Mouse (Mus musculus) right cerebral cortex, adult 2 months (tissue): Measurements from ENCODE around the gene Rasgef1b.

Experiments used
- DNase-seq, 2 experiments: peaks; one replicate each; pipeline ENCODE4 v3.0.0; 2021 to 2022; ENCODE audit warnings: low spot score in 2 of 2

Rasgef1b gene

DNA sequence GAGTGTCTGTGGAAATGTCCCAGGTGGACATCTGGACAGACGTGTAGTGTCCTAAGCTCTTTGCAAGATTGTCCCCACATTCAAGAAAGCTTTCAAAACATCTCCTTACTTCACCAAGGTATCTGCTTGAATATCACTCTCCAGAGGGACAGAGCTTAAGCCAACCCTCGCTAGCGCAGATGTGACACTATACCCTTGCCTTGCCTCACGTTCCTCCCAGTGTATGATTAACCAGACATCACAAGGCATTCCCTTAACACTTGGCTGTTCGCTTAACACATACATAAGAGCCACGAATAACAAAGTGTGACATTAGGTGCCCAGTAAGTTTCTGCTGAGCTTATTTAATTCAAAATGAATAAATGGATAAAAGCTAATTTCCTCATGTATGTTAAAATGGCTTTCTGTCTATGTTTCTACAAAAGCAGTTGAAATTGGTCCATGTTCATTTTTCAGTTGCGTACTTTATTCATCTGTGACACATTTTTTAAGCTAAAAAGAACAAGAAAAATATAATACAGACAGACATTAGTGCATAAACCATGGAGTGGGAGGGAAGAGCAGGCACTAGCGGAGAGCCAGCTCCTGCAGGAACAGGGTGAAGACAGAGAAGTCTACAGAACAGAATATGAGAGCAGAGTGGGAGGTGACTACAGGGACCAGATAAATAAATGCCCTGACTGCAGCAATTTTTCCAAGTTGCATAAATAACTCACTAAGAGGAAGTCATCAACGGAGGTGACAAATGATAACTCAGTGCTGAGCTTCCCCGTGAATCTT is 126.4 kb downstream of the Rasgef1b start:
- no peak for DNase-seq

DNA sequence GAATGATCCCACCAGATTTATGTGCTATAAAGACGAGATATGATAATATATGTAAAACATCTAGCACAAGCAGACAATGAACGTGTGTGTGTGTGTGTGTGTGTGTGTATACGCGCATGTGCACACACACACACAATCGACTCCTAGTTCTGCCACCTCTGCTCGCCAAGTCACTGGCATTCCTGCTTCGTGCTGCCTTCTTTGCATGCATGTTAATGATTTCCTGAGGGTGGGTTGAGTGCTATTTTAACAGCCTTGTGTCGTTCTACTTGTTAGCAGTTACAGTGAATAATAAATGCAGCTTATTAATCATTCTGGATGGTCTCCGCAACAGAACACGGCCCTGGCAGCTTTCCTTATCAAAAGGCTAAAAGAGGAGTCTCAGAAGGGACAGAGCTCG is 129.5 kb downstream of the Rasgef1b start:
- no peak for DNase-seq

DNA sequence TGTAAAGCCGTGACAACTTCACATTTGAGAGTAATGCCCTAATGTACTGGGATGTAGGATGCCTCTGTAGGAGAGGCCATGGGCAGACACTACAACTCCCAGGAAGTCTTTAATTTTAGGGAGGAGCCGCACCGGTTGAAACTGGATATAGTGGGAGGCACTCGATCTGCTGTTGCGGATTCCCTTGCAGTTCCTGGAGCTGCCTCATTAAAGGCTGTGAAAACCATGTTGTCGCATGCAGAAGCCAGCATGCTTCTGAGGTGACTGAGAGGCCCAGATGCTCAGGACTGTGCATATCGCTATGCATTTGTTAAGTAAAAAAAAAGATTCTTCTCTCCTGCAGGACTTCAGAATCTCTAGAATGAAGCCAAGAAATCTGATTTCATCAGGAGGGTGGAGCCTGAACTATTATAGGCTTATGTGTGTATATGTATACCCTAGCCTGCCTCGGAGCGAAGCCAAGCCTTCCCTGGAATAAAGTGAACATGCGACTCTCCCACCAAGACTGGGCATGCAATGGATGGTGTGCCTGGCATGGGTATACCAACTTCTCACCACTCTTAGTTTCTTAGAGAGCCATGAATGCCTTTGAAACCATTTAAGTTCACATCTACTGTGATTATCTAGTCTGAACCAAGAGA is 130.3 kb downstream of the Rasgef1b start:
- no peak for DNase-seq

DNA sequence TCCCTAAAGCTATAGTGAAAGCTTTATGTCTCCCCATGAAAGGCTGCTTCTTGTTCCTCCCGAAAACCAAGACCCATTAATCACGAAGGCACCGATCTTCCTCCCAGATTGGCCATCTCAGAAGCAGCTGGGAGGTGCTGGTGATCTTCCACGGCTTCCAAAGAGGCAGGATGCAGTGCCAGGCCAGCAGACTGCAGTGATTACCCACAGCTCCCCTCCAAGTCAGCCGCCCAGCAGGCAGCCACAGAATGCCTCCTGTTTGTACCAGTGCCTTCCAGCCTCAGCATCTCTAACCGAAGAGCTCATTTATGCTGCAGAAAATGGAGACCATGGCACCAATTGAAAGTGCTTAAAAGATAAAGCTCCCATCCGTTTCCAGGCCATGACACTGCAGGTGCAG is 131.2 kb downstream of the Rasgef1b start:
- no peak for DNase-seq

DNA sequence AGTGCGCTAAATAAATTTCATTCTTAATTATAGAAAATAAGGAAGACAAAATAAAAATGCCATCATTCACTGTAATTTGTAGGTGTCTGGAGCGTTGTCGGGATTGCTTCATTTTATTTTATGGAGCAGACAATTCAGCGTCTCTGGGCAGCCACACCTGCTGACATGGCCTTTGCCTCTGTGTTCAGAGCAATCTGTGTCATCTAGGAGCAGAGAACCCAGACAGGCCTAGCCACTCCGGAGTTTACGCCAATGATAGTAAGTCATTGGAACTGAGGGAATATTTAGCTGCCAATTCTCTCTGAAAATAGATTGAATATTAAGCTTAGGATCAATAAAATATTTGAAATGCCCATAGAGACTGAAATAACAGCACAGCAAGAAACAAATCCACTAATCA is 137.5 kb downstream of the Rasgef1b start:
- no peak for DNase-seq

DNA sequence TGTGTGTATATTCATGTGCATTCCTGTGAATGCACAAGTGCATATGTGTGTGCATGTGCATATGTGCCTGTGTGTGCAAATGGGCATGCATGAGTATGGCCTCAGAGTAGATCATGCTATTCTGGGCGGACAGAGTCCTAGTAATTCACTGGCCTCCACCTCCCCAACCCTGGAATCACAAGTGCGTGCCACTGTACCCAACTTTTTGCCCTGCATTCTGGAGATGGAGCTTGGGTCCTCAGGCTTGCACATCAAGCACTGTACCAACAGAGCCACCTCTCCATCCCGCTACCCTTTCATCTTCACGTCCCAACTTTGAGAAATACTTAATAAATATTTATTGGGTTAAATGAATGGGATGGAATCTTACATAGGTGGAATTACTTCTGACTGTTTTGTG is 138.3 kb downstream of the Rasgef1b start:
- DNase-seq: no peak

DNA sequence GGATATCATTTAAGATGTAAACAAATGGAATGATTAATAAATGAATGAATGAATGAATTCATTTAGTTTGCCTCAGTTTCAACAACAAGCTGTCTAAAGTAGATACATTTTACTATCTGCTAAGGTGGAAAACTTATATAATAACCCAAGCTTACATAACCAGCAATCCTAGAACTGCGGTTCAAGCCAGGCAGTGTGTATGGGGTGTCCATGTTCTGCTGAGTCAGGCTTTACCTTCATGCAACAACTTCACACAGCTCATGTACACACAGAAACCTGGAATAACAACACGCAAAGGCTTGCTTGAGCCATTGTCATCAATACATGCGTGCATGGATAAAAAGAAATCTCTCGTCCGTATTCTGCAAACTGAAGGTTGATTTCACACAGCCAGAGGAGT is 140.9 kb downstream of the Rasgef1b start:
- DNase-seq: no peak

DNA sequence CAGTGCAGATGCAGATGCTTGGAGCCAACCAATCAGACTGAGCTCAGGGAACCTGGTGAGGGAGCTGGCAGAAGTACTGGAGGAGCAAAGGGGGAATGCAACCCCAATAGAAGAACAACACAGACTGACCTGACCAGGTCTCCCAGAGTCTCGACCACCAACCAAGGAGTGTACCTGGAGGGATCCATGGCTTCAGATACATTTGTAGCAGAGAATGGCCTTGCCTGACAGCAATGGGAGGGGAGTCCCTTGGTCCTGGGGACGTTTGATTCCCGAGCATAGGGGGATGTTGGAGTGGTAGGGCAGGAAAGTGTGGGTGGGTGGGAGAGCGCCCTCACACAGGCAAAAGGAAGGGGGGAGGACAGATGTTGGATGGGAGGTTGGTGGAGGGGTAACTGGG is 141.3 kb downstream of the Rasgef1b start:
- no peak for DNase-seq

DNA sequence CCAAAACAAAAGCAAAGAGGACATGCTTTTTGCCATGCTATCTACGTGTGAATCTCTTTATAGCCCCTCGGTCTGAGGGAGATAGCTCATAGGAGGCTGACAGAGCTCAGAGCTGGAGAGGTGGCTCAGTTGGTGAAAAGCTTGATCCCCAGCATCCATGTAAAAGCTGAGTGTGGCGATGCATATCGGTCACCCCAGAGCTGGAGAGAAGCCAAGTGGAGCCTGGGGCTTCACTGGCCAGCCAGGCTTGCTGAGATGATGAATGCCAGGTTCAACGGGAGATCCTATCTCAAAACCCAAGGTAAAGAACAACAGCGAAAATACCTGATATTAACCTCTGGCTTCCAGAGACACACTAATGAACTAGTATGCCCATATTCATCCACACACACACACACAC is 142.6 kb downstream of the Rasgef1b start:
- DNase-seq: no peak

DNA sequence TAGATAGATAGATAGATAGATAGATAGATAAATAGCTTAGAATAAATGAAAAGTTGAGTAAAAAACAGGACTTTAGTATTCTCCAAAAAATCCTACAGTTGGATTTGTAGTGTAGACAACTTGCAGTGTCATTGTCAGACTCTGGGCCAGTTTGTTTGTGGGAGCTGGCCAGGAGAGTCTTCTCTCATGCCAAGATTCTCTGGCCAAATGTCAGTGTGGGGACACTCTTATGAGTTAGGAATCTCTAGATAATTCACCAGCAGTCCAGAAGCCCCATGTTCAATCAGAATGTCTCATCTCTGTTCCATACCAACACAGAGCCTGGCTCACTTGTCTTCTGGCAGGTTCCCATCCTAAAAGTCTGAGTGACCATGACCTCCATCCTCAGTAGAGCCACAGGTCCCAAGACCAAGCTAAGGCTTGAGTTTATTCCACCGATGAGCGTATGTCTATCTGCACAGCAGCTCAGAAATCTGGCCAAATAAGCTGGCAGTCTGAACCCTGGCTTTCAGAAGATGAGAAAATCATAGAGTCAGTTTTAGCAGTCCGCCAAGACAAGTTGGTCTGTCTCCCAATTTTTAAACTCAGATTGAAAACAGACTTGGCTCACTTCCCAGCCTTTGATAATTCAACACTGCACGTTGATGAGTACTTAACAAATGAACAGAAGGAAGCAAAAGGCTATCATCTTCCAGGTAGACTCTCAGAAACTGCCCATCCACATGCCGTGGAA is 143.5 kb downstream of the Rasgef1b start:
- no peak for DNase-seq

DNA sequence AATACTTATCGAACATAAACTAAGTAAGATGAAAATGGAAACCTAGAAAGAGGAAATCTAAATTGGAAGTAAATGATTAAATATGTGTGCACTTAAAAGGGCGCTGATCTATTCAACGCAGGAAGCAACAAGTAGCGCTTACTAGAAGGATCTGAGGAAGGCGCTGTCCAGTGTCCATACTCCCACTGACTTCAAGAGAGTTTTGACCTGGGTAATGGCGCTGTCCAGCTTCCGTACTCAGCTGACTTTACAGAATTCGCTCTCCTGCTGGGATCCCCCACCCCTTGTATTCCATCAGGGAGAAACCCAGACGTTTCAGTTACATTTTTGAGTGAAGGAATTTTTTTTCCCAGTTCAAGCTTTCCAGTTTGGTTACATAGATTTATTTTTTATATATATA is 144.6 kb downstream of the Rasgef1b start:
- no peak for DNase-seq

DNA sequence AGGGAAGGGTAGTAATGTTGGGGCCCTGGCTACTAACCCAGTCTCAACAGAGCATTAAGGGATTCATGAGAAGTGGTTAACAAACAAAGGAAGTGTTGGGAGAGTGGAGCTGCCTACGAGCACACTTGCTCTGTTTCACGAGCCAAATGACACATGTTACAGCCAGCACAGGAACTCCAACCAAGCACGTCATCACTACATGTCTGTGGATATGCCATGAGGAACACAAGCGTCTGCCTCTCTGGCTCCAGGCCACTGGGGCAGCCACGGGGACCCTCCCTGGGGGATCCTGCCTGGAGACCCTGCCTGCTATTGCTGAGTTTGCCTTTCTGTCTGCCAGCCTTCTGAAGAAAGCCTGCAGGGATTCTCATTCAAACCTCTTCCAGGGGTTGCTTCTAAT is 146.8 kb downstream of the Rasgef1b start:
- no peak for DNase-seq

DNA sequence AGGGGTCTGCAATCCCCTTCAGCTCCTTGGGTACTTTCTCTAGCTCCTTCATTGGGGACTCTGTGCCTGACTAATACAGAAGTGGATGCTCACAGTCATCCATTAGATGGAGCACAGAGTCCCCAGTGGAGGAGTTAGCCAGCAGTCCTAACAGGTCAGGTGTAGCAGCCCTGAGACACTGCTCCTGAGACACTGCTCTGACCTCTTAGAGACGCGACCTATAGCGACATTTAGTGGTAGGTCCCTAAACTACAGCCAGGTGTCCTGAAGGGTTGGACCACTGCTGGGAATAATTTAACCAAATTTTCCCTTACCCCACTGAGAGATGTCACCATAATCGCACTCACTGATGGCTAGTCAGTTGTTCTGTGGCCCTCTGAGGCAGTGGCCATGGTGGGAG is 150.2 kb downstream of the Rasgef1b start:
- peak; percentile 25 to 34 for DNase-seq

DNA sequence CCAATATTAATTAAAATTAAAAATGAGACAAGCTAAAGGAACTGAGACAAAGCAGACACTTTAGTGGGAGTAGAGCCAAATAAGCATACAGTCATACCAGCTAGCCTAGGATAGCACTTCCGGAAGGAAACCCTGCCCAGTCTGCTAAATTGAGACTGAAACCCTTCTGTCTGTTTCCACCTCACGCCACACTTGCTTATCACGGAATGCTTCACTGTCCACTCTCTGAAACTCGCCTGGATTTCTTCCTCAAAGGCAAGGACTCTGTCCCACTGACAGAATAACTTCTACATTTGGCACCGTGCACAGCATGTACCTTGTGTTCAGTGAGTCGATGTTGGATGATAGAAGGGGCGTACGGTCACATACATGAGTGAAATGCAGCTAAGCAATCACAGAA is 153.0 kb downstream of the Rasgef1b start:
- DNase-seq: no peak

DNA sequence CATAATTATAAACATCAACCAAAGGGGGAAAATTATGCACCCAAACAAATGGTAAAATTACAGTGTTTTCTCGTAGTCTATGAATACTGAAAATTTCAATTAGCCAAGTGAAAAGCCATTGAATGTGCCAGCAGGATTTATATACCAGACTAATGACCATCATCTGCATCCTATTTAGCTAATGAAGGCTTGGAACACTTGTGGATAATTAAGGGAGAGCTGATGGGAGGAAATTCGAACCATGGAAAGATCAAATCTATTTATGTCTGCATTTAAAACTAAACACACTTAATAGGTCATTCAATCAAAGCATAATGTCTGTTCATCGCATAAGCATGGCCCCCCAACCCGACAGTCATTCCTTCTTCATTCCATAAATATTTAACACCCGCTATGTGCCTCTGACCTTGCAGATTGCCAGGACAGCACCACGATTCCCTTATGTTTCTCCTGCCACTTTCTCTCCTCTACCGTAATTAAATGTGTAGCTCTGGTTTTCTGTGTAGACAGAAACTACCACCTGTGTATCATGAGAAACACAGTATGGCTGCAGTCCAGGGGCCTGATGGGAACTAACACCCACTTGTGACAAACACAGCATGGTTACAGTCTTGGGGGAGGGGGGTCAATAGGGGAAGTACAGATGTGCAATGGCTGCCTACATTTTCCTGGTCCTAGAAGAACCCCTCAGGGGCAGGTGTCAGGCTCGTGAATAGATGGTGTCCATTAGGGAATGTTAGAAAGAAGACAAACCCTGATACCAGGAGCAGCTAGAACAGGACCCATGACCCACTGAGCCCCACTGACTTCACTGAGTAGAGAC is 164.2 kb downstream of the Rasgef1b start:
- no peak for DNase-seq

DNA sequence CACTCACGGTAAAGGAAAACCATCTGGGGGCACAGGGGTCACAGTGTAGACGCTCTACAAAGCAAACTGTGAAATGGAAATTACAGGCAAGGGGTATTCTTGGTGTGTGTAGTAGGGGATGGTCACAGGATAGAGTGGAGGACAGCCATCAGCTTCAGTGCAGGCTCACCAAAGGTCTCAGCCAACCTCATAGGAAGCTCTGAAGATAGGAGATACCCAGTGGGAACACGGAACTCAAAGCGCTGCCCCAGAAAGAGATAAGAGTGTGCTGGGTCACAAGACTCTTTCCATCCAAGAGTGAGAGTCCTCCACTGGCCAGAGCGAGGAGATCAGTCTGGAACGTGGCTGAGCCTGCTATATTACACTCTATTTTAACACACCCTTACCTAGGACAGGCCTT is 166.8 kb downstream of the Rasgef1b start:
- no peak for DNase-seq

DNA sequence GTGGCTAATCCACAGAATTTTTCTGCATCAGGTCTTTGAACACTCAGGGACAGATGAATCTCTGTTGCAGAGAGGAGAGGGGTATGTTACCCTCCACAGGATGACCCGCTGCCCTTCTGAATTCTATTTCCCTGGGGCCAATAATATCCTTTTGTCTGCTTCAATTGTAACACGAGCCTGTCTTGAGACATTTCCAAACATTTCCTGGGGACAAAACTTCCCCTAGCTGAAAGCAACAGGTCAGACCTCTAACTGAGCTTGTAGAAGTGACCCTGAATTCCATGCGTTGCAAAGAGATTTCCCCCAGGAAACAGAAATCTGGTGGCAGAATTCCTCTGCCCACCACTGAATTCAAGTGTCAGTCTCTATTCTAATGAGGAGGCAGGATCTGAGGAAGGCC is 169.1 kb downstream of the Rasgef1b start:
- DNase-seq: no peak

DNA sequence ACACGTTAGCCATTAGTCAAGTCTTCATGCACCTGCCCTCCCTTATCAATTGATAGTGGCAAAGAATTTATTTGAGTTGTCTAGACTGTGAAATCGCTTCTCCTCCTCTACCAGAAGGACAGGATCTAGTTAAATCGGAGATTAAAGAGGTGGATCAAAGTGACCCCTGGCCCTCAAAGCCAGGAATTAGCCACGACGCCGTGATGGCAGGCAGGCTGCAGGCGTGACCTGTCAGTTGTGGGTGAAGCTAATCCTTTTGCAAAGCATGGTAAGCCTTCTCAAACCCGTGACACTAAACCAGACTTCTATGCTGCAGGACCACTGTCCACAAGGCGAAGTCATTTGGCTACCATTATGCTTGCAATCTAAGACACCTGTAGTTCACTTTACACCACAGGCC is 170.6 kb downstream of the Rasgef1b start:
- DNase-seq: no peak

DNA sequence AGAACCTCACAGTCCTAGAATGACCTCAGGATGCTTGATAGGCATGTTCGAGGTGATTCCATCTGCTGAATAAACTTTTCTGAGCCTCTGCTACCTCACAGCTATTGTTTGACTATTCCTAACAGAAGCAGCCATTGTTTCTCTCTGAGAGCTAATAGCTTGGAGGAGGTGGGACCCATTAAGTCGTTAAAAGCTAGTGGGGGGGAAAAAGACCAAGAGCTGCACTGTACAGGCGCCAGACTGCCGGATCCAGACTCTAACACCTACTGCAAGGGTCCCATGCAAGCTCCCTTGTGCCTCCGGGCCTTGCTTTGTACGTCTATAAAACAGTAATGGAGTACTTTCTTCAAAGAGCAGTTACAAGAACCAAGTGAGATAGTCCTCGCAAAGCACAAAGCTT is 176.2 kb downstream of the Rasgef1b start:
- no peak for DNase-seq

DNA sequence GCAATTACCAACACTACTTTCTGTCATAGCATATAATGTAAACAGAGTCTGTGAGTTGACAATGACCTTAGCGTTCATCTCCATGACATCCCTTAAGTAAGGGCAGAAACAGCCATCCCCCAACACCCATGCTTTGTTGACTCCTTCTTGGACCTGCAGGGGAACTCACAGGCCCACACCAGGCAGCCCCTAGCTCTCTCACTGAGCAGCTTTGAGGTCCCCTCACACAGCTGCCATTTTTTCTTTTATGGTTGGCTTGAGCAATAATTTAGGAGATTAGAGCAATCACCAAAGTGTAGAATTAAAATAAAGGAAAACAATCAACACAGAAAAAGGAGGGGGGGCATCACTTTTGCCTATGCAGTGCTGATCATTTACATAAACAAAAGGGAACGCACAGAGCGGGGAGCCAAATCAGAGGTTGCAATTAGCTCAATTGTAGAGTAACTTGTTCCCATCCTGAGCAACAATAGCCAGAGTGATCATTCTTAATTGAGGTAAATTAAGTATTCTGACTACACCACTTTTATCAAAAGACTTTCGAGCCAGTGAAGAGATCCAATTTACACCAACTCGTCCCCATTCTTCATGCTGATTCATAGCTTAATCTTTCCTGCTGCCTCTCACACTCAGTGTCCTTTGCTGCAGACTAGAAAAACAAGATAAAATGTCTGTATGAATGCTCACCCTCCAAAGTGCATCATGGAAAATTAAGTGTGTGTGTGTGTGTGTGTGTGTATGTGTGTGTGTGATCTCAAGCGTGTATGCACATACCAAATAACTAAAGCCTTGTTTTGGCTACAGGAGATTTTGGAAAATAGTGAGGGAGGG is 184.0 kb downstream of the Rasgef1b start:
- no peak for DNase-seq
